Mouse (Mus musculus) E14TG2a.4 (cell line): ENCODE results near the gene Camk1d.
"Not testable (repeated sequence)": the region's sequence is repeated elsewhere in the genome, so short reads cannot be mapped to it uniquely, and the experiment has no call there.

ENCODE experiments used
- H3K27me3 ChIP-seq: 2 replicates; pipeline ENCODE4 v1.6.1; 2014; ENCODE audit warnings: low read length, control low read depth; ENCODE audit not compliant: insufficient read depth
- H3K36me3 ChIP-seq: 2 replicates; pipeline ENCODE4 v1.6.1; 2014; ENCODE audit warnings: low read length, control low read depth; ENCODE audit not compliant: insufficient read depth
- H3K4me1 ChIP-seq: replicated peaks from 2 replicates; pipeline ENCODE4 v1.6.1; 2014; ENCODE audit warnings: low read depth, low read length, control low read depth
- H3K4me3 ChIP-seq: replicated peaks from 2 replicates; pipeline ENCODE4 v1.5.1; 2014; ENCODE audit warnings: mild to moderate bottlenecking, low read length
- H3K9me3 ChIP-seq: 2 replicates; pipeline ENCODE4 v1.6.1; 2014; ENCODE audit warnings: low read length, control low read depth
- CTCF ChIP-seq: conservative IDR thresholded peaks from 2 replicates; pipeline ENCODE4 v1.5.1; 2014; ENCODE audit warnings: low read length
- NANOG ChIP-seq: IDR thresholded peaks from 2 replicates; pipeline ENCODE4 v1.6.1; 2014; ENCODE audit warnings: borderline replicate concordance, low read length, mixed read lengths
- POU5F1 ChIP-seq: IDR thresholded peaks from 2 replicates; pipeline ENCODE4 v1.6.1; 2014; ENCODE audit warnings: low read length, borderline replicate concordance

Gene Camk1d

DNA sequence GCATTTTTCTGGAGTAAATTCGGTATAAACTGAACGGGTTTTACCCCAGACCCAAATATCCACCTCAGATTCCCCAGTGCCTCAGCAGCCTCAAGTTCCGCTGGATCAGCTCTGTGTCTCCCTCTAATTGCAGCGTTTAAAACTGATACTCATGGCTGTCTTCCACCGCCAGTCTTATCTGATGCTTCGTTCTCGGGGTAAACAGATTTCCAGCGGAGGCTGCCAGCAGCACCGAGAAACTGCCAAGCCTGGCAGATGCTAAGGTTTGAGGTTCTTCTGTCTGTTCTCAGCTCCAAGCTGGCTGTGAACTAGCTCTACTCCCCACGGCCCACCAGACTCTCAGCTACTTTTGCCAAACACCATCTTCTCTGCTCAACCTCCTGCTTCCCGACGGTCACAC, 464.3 kb downstream of the Camk1d start:
- Histone ChIP-seq H3K4me3 (no peak overlapping the region), H3K27me3 (no peaks in the 10 kb centered on the region), H3K4me1 (peaks cover 23% of the 10 kb centered on the region), H3K9me3 (peaks cover 2% of the 10 kb centered on the region), H3K36me3 (no peaks in the 10 kb centered on the region)
- TF ChIP-seq NANOG, result no peak
- no peak for TF ChIP-seq POU5F1
- 0 out of 2 replicates have a peak, but pooled peaks have one; percentile 10 for TF ChIP-seq CTCF

DNA sequence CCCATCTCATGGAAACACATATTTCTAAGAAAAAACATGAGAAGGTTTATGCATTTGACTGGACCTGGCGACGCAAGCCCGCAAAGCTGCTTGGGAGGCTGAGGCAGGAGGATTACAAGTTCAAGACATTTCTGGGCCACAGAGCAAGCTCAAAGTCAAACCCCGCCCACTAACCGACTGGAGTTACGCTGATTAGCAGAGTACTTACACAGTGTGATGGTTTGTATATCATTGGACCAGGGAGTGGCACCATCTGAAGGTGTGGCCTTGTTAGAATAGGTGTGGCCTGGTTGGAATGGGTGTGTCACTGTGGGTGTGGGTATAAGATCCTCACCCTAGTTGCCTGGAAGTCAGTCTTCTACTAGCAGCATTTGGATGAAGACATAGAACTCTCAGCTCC, 465.1 kb downstream of the Camk1d start:
- H3K27me3 ChIP-seq, H3K9me3 ChIP-seq, H3K4me3 ChIP-seq, H3K36me3 ChIP-seq: not testable (repeated sequence)
- peaks cover 23% of the 10 kb centered on the region for H3K4me1 ChIP-seq
